Mouse (Mus musculus) urinary bladder, postnatal 36 days (tissue): Measurements from ENCODE around the gene Susd6.

Experiments
- DNase-seq, 2 experiments: peaks; one replicate each; pipeline ENCODE4 v3.0.0; 2022; ENCODE audit warnings: low spot score in 2 of 2, mixed read lengths in 1 of 2

The Susd6 gene

DNA sequence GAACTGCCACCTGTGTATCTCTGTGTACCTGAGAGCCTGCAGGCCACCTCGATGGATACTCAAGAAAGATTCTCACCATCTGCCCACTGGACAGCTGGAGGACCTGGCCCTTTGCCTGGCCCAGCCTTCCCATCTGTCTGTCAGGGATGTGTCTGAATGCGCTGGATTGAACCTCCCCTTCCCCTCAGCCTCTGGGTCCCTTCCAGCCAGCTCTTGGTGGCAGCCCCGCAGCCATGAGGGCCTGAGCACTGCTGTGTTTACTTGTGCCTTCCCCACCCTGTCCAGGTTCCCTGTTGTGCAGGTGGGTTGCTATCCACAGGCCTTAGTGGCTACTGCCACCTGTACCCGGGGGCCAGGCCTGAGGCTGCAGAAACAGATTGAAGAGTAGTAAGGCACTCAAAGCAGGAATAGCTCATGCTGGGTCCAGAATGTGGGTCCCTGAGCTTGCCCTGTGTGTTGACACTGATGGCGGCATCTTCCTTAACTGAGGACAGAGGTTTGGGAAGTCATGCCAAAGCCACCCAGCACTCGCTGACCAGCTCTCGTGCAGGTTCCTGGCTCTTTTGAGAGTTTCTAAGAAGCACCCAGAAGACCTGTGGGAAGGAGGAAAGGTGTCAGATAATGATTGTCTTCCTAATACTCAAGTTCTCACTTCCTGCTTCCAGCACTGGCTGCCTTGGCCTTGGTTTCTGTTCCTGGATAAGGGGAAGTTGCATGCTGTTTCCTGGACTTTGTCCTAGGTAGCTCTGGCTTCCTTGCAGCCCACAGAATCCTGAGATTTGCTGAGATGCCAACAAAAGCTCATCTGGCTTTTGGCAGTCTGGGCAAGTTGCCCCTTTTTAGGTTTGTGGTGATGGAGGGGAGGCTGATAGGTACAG lies 87.1 kb downstream of the Susd6 start:
- no peak for DNase-seq

DNA sequence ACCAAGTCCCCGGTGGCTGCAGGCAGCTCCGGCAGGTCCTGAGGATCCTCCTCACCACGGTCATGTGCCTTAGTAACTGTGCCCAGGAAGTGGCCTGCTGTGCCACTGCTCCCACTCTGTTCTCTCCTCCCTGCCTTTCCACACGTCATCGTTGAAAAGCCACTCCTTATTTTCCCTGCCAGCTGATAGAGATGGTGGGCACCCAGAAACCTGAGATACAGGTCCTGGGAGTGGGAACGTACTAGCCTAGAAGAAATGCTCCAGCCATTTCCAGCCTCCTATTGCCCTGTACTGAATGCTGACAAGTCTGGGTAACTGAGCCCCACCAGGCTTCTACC lies 87.8 kb downstream of the Susd6 start:
- no peak for DNase-seq

DNA sequence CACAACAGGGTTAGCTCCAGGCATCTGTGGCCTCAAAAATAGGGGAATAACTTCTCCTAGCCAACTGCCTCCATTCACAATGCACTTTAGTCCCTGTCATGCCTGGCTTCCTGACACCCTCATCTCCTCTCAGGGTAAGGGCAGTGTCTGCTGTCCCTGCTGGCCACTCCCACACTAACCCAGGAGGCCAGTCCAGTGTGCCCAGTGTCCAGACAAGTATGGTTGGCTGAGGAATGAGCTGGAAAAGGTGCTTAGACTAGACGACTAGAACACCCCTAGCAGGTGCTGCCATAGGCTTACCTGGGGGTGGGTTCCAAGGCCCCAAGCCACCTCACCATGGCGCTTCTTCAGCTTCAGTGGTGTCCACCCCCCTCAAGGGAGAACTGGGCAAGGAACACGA lies 88.3 kb downstream of the Susd6 start:
- no peak for DNase-seq

DNA sequence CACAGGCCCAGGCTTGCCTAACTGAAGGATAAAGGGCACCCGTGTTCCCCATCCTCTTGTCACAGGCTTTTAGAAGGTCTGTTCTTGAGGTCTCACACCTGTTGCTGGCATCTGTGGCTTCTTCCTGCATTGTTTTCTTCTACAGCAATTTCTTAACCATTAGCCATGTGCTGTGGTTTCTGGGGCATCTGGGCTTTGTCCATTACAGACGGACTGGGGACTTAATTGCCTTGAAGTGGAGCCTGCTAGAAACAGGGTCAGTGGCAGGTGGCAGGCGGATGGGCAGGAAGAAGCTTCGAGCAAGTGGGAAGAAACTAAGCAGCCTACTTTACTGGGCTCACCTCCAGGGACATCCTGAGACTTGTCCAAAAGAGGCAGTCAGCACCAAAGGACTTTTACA lies 89.0 kb downstream of the Susd6 start:
- no peak for DNase-seq

DNA sequence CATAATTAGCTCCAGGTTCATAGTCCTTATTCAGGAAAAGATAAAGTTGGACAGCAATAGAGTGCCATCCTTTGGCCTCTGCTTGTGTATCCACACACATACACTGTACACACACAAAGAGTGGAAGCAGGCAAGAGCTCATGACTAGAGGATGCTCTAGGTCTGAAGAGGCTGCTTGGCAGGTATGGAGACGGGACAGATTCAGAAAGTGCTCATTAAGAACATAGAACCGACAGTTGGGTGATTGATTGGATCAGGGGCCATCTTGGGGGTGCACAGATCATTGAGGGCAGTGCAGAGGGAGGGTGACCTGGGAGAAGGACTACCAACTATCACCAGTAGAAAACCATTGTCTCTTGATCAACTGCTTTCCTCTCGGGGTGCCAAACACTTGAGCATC lies 90.8 kb downstream of the Susd6 start:
- DNase-seq: no peak

DNA sequence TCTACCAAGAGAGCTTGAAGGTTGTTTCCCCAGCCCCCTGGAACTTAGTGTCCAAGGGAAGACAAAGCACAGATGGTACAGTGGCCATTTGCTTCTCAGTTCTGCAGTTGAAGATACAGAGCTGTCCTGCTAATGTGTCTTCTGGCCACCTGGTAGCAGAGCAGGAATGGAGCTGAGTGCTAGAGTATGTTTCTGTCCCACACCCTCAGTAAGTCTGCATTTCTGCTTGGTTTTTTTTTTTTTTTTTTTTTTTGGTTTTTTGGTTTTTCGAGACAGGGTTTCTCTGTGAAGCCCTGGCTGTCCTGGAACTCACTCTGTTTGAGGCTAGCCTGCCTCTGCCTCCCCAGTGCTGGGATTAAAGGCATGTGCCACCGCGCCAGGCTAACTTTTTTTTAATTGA lies 93.0 kb downstream of the Susd6 start:
- no peak for DNase-seq

DNA sequence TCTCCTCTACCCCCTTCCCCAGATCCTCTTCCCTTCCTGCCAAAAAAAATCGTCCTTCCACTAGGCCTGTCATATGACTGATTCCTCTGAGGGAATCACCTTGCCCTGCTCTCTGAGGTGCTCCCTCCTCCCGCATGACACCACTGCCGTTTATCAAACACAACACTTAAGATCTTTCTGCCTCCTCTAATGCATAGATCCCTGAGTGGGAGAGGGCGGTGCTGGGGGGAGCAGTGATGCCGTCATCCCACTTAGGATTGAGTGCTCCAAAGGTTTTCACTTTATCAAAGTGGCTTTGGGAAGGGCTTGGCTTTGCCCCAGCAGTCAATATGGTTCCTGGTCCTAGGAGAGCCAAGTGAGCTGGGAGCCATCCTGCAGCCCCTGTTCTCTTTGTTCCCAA lies 93.6 kb downstream of the Susd6 start:
- no peak for DNase-seq

DNA sequence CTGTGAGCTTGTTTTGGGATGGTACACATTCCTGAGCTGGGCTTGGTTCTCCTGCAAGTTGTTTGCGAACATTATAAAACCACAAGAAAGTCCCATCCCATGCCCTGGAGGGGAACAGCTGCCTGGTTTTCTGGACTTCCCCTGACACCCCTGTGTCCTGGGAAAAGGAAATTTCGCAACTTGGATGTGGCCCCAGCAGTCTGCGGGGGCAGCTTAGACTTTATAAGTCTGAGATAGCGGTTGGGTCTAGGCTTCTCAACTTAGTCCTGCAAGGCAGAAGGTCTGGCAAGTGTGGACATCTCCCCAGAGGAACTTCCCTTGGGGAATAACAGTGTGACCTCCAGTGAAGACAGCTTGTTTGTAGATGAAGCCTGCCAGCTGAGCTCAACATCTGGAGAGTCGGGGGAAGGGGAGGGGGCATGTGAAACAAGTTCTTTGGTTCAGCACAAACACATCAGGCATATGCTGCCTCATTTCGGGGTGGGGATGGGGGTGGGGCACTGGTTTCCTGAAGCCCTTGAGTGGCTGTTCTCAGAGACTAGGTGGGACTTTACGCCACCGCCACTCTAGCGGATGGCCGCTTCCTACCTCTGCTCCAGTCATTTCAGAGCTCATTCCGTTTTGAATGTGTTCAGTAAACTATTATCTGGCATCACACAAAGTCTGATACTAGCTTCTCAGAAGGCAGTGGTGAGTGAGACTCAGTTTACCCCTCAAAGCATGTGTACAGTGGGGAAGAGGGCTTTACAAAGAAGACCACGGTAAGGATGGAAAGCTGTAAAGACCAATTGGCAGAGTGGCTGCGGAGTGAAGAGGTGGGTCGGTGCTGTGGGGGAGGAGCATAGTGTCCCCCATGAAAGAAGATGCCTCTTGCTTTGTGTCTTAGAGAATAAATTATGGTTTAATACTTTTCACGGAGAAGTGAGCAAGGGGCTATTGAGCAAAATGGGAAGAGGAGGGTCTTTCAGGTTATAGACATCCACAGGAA lies 95.3 kb downstream of the Susd6 start:
- peak; percentile 30 to 74 for DNase-seq

DNA sequence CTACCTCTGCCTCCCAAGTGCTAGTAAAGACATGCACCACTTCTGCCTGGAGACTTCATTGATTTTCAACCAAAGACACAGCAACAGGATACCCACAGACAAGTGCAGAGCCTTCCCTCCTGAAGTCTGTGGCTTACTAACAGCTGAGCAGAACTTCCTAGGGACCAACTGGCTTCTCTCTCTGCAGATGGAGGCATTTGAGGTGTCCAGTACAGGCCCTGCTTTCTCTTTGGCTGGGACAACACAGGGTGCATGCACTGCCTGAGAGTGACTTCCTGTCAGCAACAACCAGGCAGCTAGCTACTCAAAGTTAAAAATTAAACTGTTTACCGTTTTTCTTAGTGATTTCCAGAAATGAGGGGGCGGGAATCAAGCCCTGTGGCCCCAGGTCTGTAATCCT lies 96.7 kb downstream of the Susd6 start:
- no peak for DNase-seq

DNA sequence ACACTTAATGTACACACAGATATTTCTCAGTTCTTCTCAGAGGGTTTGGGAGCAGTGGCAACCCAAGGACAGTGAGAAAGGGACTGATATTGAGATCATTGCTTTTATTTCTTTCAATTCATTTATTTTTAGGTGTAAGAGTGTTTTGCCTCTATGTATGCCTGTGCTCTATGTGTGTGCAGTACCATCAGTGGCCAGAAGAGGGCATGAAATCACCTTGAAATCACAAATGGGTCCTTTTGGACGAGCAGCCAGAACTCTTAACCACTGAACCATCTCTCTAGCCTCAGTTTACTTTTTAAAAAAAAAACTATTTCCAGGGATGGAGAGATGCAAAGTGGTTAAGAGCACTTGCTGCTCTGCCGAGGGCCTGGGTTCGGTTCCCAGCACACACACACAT lies 99.0 kb downstream of the Susd6 start:
- no peak for DNase-seq

DNA sequence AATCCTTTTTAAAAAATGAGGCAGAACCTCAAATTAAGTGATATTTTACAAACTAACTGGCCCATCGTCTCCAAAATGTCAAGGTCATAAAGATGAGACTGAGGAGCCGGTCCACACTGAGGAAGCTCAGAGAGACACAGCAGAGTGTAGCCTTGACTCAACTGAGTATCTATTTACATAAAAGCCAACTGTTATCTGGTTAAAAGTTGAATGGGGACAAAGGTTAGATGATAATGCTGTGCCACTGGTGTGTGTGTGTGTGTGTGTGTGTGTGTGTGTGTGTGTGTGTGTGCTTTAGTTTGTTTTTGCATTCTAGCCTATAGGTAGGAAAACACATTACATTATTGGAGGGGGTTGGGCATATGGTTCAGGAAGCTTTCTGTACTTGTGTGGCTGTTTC lies 100.8 kb downstream of the Susd6 start:
- DNase-seq: no peak

DNA sequence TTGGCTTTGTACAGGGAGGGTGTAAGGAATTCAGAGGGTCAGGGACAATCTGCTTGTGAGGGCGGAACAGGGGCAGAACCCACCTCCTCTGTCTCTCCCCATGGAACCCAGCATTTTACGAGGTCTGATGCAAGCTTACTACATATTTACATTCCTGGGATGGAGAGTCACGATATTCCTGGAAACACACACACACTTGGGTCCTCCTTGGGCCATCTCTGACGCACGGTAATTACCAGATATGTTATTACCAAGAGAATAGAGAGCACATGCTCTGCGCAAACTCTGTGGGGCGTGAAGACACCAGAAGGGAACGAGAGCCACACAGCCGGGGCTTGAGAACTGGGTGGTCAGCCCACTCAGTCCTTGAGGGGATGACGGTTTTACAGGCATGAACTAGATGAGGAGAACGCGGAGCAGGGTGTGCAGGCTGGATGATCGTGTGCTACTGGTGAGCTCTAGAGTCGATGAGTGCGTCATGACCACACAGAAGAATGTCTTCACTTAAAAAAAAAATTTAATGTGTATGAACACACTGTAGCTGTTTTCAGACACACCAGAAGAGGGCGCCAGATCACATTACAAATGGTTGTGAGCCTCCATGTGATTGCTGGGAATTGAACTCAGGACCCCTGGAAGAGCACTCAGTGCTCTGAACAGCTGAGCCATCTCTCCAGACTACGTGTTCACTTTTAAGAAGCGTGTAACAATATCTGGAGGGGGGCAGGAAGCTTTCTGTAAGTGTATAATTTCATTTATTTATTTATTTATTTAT lies 103.6 kb downstream of the Susd6 start:
- no peak for DNase-seq

DNA sequence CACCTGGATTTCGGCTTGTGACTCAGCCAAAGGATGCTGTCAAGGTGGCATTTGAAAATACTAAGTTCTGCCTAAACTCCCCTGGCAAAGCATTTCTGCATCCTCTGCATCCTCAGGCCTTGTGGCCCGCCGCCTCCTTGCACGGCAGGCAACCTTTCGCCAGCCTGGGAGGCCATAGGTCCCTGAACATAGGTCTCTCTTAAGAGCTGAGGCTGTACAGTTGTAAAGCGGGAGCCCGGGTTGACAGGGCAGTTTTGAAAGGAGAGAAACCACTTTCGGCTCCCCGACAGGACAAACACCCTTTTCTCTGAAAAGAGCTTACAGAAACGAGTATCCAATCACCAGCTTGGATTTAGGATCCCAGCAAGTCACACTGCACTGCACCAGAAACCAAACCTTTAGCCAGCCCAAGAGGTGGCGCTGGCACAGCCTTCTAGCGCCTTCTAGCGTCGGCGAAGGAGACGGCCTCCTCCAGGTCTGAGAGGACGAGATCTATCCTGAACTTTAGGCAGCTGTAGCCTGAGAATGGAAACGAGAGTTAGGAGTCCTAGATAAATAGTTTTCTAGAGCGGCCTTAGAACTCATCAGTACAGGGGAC lies 104.8 kb downstream of the Susd6 start:
- DNase-seq: peak; percentile 57 to 70

DNA sequence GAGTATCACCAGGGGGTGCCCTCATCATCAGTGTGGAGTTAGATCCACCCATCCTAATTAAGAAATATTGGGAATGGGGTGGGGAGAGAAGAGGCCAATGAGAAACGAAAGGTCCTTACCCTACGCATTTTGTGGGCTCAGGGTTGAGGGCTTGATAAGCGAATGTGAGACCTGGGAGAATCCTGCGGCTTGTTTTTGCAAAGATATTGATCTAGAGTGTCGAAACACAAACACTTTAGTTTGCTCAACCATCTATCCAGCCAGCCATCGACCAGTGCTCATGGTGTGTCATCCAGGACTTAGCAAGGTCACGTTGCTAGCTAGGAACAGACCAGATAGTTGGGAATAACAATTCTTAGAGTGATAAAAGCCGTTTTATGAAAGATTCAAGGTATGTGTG lies 119.3 kb downstream of the Susd6 start:
- DNase-seq: no peak

DNA sequence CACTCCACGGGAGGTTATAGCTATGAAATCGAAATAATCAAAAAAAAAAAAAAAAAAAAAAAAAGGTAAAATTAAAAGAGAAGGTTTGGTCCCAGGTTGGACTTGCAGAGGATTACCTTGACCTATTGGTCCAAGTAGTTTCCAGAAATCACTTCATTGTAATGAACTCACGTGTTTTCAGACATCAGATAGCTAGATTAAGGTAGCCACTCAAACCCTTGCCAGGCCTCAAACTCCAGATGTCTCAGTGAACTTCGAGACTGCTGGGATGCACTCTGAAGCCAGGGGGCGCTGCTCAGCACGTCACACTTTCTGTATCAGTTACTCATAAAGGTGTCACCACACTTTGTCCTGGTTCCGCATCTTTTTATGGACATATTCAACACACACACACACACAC lies 127.5 kb downstream of the Susd6 start:
- DNase-seq: no peak

DNA sequence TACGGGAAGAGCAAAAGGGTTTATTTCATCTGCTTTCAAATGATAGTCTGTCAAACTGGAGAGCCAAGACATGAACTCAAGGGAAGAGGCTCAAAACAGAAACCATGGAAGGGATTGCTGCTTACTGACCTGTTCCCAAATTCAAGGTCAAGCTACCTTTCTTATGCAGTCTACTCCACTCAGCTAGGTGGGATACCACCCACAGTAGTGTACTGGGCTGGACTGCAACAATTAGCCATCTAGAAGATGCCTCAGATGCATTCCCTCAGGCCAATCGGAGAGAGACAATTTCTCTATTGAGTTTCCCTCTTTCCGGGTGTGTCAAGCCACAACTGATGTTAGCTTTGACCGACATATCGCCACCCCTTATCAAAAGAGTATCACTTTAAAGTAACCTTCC lies 131.0 kb downstream of the Susd6 start:
- no peak for DNase-seq

DNA sequence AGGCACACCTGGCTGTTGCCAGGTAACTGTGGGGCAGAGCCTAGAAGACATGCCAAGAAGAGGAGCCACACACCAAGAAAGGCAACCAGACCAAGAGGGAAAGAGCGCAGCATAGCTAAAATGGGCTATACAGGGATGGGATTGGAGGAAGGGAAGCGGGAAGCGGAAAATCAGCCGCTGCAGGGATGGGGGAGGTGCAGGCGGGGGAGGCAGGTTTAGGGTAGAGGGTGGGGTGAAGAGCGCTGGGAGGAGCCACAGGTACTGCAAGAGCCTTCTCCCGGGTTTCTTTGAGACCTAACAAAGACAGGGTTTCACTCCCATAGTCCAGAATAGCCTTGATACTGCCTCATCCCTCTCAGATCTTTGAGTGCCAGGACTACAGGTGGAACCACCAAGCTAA lies 132.6 kb downstream of the Susd6 start:
- no peak for DNase-seq

DNA sequence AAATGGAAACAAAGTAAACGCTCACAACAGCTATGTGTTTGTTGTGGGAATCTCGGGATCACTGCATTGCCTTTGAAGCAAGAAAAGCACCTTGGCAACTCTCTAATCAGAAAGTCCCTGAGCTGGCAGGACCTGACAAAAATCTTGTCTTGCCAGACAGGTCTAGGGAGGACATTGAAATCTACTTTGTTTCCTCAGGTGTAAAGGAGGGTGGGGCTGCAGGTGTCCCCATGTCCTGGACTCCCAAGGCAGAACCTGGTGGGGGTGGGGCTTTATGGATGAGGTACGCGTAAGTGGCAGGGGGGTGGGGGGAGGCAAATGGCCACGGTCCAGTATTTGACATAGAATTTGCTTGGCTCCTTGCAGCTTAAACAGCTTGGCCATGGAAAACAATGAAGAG lies 133.3 kb downstream of the Susd6 start:
- DNase-seq: no peak

DNA sequence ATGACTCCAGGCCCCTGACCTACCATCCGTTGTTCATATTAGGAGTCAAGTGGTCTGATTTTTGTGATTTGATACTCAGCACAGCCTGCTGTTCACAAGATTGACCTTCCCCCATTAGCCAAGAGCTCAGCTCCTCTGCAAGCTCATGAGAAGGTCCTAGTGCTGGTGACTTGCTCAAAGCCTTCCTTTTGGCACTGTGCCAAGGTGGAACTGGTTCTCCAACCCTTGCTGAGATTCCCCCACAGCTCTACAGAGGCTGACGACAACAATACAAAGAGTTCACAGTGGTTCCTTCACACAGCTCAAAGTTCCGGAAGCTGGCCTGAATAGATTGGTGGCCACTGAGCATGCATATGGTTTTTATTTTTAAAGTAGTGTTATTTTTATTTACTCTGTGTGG lies 133.9 kb downstream of the Susd6 start:
- peak; percentile 72 to 79 for DNase-seq

DNA sequence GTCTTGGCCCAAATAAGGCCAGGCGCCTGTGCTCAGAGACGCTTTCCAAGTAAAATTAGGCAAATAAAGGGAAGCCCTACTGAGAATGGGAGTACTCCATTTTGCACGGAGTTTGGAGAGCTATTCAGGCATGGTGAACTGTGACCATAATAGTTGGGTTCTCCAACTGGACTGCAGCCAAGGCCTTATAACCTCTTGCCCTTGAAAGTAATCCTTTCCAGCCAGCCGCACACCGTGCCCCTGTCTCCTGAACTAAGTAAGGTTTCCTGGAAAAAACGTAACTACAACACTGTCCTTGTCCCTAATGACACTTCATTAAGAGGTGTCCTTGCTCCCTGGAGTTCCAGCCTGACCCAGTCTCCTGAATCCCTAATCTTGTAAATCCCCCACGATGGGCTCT lies 135.6 kb downstream of the Susd6 start:
- no peak for DNase-seq

DNA sequence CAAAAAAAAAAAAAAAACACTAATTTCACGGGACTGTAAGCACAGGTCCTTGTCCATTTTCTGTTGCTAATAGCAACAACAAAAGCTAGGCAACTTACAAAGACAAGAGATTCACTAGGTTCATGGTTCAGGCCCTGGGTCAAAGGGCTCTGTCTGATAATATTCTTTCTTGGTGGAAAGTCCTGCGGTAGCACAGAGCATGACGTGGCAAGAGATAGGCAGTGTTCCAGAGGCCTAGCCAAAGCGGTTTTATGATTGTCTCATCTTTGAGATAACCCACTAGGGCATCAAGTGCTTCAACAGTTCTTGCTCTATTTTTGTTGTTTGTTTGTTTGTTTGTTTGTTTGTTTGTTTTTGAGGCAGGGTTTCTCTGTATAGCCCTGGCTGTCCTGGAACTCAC lies 136.2 kb downstream of the Susd6 start:
- DNase-seq: no peak

DNA sequence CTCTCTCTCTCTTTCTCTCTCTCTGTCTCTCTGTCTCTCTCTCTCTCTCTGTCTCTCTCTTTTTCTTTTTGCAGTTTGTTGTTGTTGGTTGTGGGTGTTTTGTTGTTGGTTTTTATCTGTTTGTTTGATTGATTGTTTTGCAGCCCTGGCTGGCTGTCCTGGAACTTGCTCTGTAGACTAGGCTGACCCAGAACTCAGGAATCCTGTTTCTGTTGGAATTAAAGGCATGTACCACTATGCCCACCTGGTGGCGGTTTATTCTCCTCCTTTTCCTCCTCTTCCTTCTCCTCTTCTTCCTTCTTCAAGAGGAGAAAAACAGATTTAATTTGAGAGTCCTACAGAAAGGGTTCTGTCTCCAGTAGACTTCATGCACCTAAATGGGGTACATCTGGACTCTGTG lies 137.2 kb downstream of the Susd6 start:
- DNase-seq: no peak
